Mouse (Mus musculus) forebrain, embryonic 13.5 days (tissue): ENCODE data around the gene Fam110a. TPM values are rescaled to one million over a fixed set of nuclear protein-coding genes. Genes with fewer than 3 reads are reported as not detected.

Source experiments
- ATAC-seq: fragments of 200-750 bp; cut with Nextera tagmentation; 2 replicates; pipeline ENCODE4 v1.8.0; 2017
- H3K27ac ChIP-seq: fragments of 300-500 bp; sonication (generic); 2 replicates; pipeline ENCODE4 v1.5.1; 2015; ENCODE audit warnings: inconsistent platforms, mild to moderate bottlenecking, moderate library complexity
- H3K27me3 ChIP-seq: fragments of 300-500 bp; sonication (generic); 2 replicates; pipeline ENCODE4 v1.6.1; 2015; ENCODE audit warnings: mild to moderate bottlenecking, inconsistent platforms
- H3K36me3 ChIP-seq: fragments of 300-500 bp; sonication (generic); 2 replicates; pipeline ENCODE4 v1.6.1; 2015; ENCODE audit warnings: mild to moderate bottlenecking, inconsistent platforms; ENCODE audit not compliant: poor library complexity, severe bottlenecking
- H3K4me1 ChIP-seq: fragments of 300-500 bp; sonication (generic); 2 replicates; pipeline ENCODE4 v1.6.1; 2015; ENCODE audit warnings: inconsistent platforms
- H3K4me2 ChIP-seq: fragments of 300-500 bp; sonication (generic); 2 replicates; pipeline ENCODE4 v1.6.1; 2015; ENCODE audit warnings: inconsistent platforms, mild to moderate bottlenecking, moderate library complexity
- H3K4me3 ChIP-seq: fragments of 300-500 bp; sonication (generic); 2 replicates; pipeline ENCODE4 v1.5.1; 2015; ENCODE audit warnings: mild to moderate bottlenecking, inconsistent platforms
- H3K9ac ChIP-seq: fragments of 300-500 bp; sonication (generic); 2 replicates; pipeline ENCODE4 v1.6.1; 2015; ENCODE audit warnings: mild to moderate bottlenecking, inconsistent platforms
- H3K9me3 ChIP-seq: fragments of 300-500 bp; sonication (generic); replicated peaks from 2 replicates; pipeline ENCODE4 v1.6.1; 2016; ENCODE audit warnings: inconsistent platforms
- WGBS: fragments of 180-500 bp; shearing (Covaris S2); methylation state at CpG from one replicate; pipeline ENCODE4 v1.1.7; 2015; 5-methylcytosine and 5-hydroxymethylcytosine counted together
- microRNA counts: library from miRNA; unstranded; fragments of <30 nt; microRNA quantifications from one replicate; lab custom pipeline; 2016
- microRNA-seq: library from miRNA; unstranded; fragments of <30 nt; microRNA quantifications from one replicate; pipeline ENCODE4, GENCODE M21; 2016
- polyA plus RNA-seq: library from polyadenylated mRNA; unstranded; fragments of >200 nt; fragmentation: Nextera tagmentation; extraction: Ambion mirVana; gene quantifications from 2 replicates; pipeline ENCODE4 v1.2.1, GENCODE M21; 2015

The Fam110a gene
- polyA plus RNA-seq, 1 experiment from 2014 or later, result 88.9 TPM

GRCm38 (mm10) chr2:151921068-151921467 is 59.0 kb downstream of the Fam110a start:
- Histone ChIP-seq H3K9ac (no peak overlapping the region), H3K9me3 (no peaks in the 10 kb centered on the region), H3K4me1 (peaks cover 4% of the 10 kb centered on the region; the same call in 1 of the 2 replicates), H3K4me3 (no peak overlapping the region), H3K27ac (no peak overlapping the region), H3K27me3 (no peaks in the 10 kb centered on the region), H3K4me2 (no peak overlapping the region), H3K36me3 (no peaks in the 10 kb centered on the region)
- 45% methylated on average over 8 of the region's 8 CpGs for WGBS
- no peak for ATAC-seq

MicroRNAs encoded within 50 kb of the gene (microRNA counts, 519-probe panel; counts per million panel counts)
- 177 counts per million, percentile 53 among the panel's probes with 10 or more counts for microRNA mmu-miR-1953 (lab: Ali Mortazavi, UCI)

Small RNA genes lying within 50 kb of the gene (microRNA-seq; reads per million reads assigned to microRNA genes)
- gene Mir1953, result not detected

Other genes starting within 250 kb of the Fam110a start
- gene Psmf1, start 236.0 kb downstream of the Fam110a start, polyA plus RNA-seq, result 49.9 and 50.9 TPM in 2 replicates
- 0.06 TPM in 1 of 2 replicates, not detected in the other for gene Rspo4, start 137.3 kb downstream of the Fam110a start, polyA plus RNA-seq
- not detected in 2 replicates for gene Angpt4, start 69.0 kb downstream of the Fam110a start, polyA plus RNA-seq
- gene Slc52a3, start 16.3 kb upstream of the Fam110a start, polyA plus RNA-seq, result 0.71 and 0.87 TPM in 2 replicates
- 17.5 and 19.9 TPM in 2 replicates for gene Scrt2, start 101.3 kb upstream of the Fam110a start, polyA plus RNA-seq
- 10.3 and 10.7 TPM in 2 replicates for gene Srxn1, start 125.3 kb upstream of the Fam110a start, polyA plus RNA-seq
- gene Tcf15, start 163.3 kb upstream of the Fam110a start, polyA plus RNA-seq, result 1.4 and 1.8 TPM in 2 replicates
- 137 and 142 TPM in 2 replicates for gene Csnk2a1, start 246.6 kb upstream of the Fam110a start, polyA plus RNA-seq